Mouse (Mus musculus) 3T3-L1 (cell line): ENCODE measurements around the gene Ddhd1.

Source experiments
- DNase-seq: peaks from one replicate; pipeline ENCODE4 v3.0.0-alpha.2; 2015; ENCODE audit warnings: low read depth, low spot score

Ddhd1 gene

GRCm38 (mm10) chr14:45657641-45658611 is at the start of gene Ddhd1:
Gene Ddhd1 (minus strand): TSS chr14:45658143.
- peak; percentile 67 for DNase-seq

GRCm38 (mm10) chr14:45707176-45707910 is 49.4 kb upstream of the Ddhd1 start:
- no peak for DNase-seq

- DNase-seq = peak; percentile 9
Measured at GRCm38 (mm10) chr14:45700031-45700572, 42.2 kb upstream of the Ddhd1 start.

- DNase-seq = no peak
Measured at GRCm38 (mm10) chr14:45698867-45699266, 40.9 kb upstream of the Ddhd1 start.

- no peak for DNase-seq
Measured at GRCm38 (mm10) chr14:45696098-45696497, 38.2 kb upstream of the Ddhd1 start.

GRCm38 (mm10) chr14:45693891-45694290 is 35.9 kb upstream of the Ddhd1 start:
- DNase-seq = no peak

GRCm38 (mm10) chr14:45690520-45691246 is 32.7 kb upstream of the Ddhd1 start:
- DNase-seq = peak; percentile 61

GRCm38 (mm10) chr14:45685313-45685712 is 27.4 kb upstream of the Ddhd1 start:
- no peak for DNase-seq

GRCm38 (mm10) chr14:45676722-45677121 is 18.8 kb upstream of the Ddhd1 start:
- no peak for DNase-seq

GRCm38 (mm10) chr14:45668325-45668724 is 10.4 kb upstream of the Ddhd1 start:
- DNase-seq = no peak

GRCm38 (mm10) chr14:45667231-45667630 is 9.3 kb upstream of the Ddhd1 start:
- DNase-seq = no peak

- no peak for DNase-seq
Measured at GRCm38 (mm10) chr14:45661575-45661974, 3.6 kb upstream of the Ddhd1 start.

GRCm38 (mm10) chr14:45660315-45660714 is 2.4 kb upstream of the Ddhd1 start:
- DNase-seq = no peak

GRCm38 (mm10) chr14:45656831-45657640 is 907 bp downstream of the Ddhd1 start:
- peak; percentile 37 for DNase-seq

GRCm38 (mm10) chr14:45654876-45655416 is 3.0 kb downstream of the Ddhd1 start:
- no peak for DNase-seq

- DNase-seq = no peak
Measured at GRCm38 (mm10) chr14:45653756-45654155, 4.2 kb downstream of the Ddhd1 start.

- DNase-seq = no peak
Measured at GRCm38 (mm10) chr14:45648999-45649818, 8.7 kb downstream of the Ddhd1 start.

- DNase-seq = no peak
Measured at GRCm38 (mm10) chr14:45648144-45648543, 9.8 kb downstream of the Ddhd1 start.

GRCm38 (mm10) chr14:45647632-45648031 is 10.3 kb downstream of the Ddhd1 start:
- DNase-seq = no peak

GRCm38 (mm10) chr14:45647175-45647574 is 10.8 kb downstream of the Ddhd1 start:
- no peak for DNase-seq
